Mouse (Mus musculus): ENCODE data around the gene Cmya5.

DNA sequence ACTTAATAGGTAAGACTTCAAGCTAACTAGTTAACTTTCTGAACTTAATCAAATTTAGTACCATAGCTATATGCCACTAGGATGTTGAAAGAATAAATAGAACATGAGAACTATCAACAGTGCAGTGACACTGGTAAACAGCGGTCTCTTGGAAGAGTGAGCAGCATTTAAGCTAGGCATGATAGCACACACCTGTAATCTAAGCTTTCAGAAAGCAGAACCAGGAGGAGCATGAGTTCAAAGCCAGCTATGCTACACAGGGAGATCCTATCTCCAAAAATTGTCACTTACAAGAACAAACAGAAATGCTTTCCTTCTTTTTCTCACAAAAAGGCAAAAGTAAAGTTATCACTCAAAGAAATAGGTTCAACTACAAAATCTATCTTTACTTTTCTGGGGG is 35.8 kb upstream of the Cmya5 start:
- no peak for TF ChIP-seq CTCF (IDR thresholded peaks at IDR 0.05; ENCODE audit: insufficient read depth, low read length)
- TF ChIP-seq POLR2A (IDR thresholded peaks at IDR 0.05; ENCODE audit: borderline replicate concordance, extremely low read depth, low read depth, low read length), result no peak

Measured in lung, adult 2 months (tissue).